Mouse (Mus musculus) embryonic facial prominence, embryonic 14.5 days (tissue): ENCODE data around the gene Gmppb. TPM values are rescaled to one million over a fixed set of nuclear protein-coding genes. Genes with fewer than 3 reads are reported as not detected.
A peak's percentile ranks its signal among the peaks of the same experiment; 100 is the strongest.

Source experiments
- ATAC-seq: fragments of 200-750 bp; cut with Nextera tagmentation; 2 replicates; pipeline ENCODE4 v1.8.0; 2017; ENCODE audit warnings: low read depth, moderate number of reproducible peaks, moderate TSS enrichment
- DNase-seq: peaks from one replicate; pipeline ENCODE4 v3.0.0-alpha.2; 2015; ENCODE audit warnings: low spot score
- H3K27ac ChIP-seq: fragments of 300-500 bp; sonication (generic); replicated peaks from 2 replicates; pipeline ENCODE4 v1.5.1; 2014; ENCODE audit warnings: low read depth, mild to moderate bottlenecking, low read length, moderate library complexity
- H3K27me3 ChIP-seq: fragments of 300-500 bp; sonication (generic); replicated peaks from 2 replicates; pipeline ENCODE4 v1.6.1; 2014; ENCODE audit warnings: low read length; ENCODE audit not compliant: control insufficient read depth, insufficient read depth
- H3K36me3 ChIP-seq: fragments of 300-500 bp; sonication (generic); 2 replicates; pipeline ENCODE4 v1.6.1; 2014; ENCODE audit warnings: low read length, mixed read lengths; ENCODE audit not compliant: control insufficient read depth, insufficient read depth
- H3K4me1 ChIP-seq: fragments of 300-500 bp; sonication (generic); 2 replicates; pipeline ENCODE4 v1.6.1; 2014; ENCODE audit warnings: antibody characterized with exemption, low read length; ENCODE audit not compliant: control insufficient read depth, insufficient read depth
- H3K4me2 ChIP-seq: fragments of 300-500 bp; sonication (generic); 2 replicates; pipeline ENCODE4 v1.6.1; 2014; ENCODE audit warnings: low read depth, mild to moderate bottlenecking, low read length, moderate library complexity, mixed read lengths
- H3K4me3 ChIP-seq: fragments of 300-500 bp; sonication (generic); 2 replicates; pipeline ENCODE4 v1.5.1; 2014; ENCODE audit warnings: low read depth, mild to moderate bottlenecking, low read length
- H3K9ac ChIP-seq: fragments of 300-500 bp; sonication (generic); 2 replicates; pipeline ENCODE4 v1.6.1; 2014; ENCODE audit warnings: low read depth, mild to moderate bottlenecking, low read length, moderate library complexity, mixed read lengths
- H3K9me3 ChIP-seq: fragments of 300-500 bp; sonication (generic); 2 replicates; pipeline ENCODE4 v1.6.1; 2016; ENCODE audit warnings: low read length; ENCODE audit not compliant: control insufficient read depth
- WGBS: fragments of 180-500 bp; shearing (Covaris S2); extraction: QIAGEN DNeasy Blood & Tissue Kit; methylation state at CpG from one replicate; pipeline ENCODE4 v1.1.7; 2014; 5-methylcytosine and 5-hydroxymethylcytosine counted together
- microRNA-seq: library from miRNA; unstranded; fragments of <30 nt; microRNA quantifications from one replicate; pipeline ENCODE4, GENCODE M21; 2016; ENCODE audit warnings: borderline number of aligned reads
- polyA plus RNA-seq: library from polyadenylated mRNA; unstranded; fragments of >200 nt; fragmentation: Nextera tagmentation; extraction: Ambion mirVana; gene quantifications from 2 replicates; pipeline ENCODE4 v1.2.1, GENCODE M21; 2014

Gene Gmppb
- polyA plus RNA-seq, 1 experiment from 2014 or later: 37.0 TPM

GRCm38 (mm10) chr9:108094184-108094941, 45.3 kb downstream of the Gmppb start, which contains the start of gene Apeh:
TSS of gene Apeh (minus strand) at chr9:108094606.
- H3K27me3 ChIP-seq: no peaks in the 10 kb centered on the region
- peak within 1 kb of the TSS; percentile 50 for H3K4me3 ChIP-seq
- H3K27ac ChIP-seq: peak within 1 kb of the TSS; percentile 59
- no peaks in the 10 kb centered on the region for H3K4me1 ChIP-seq
- DNase-seq (peak; percentile 96), ATAC-seq (peak; percentile 96)
- 1% methylated on average over 44 of the region's 52 CpGs for WGBS
- no peaks in the 10 kb centered on the region for H3K9me3 ChIP-seq
- peak within 1 kb of the TSS; percentile 96 for H3K4me2 ChIP-seq
- peak within 1 kb of the TSS; percentile 64 for H3K9ac ChIP-seq
- peaks cover 33% of the 10 kb centered on the region for H3K36me3 ChIP-seq

- Histone ChIP-seq H3K4me2 (peak overlapping the region; percentile 96), H3K9ac (peak overlapping the region; percentile 64), H3K4me1 (no peaks in the 10 kb centered on the region), H3K27me3 (no peaks in the 10 kb centered on the region), H3K4me3 (peak overlapping the region; percentile 50), H3K27ac (peak overlapping the region; percentile 59; the same call in 1 of the 2 replicates), H3K9me3 (no peaks in the 10 kb centered on the region), H3K36me3 (peaks cover 27% of the 10 kb centered on the region)
- no peak; the same call in 1 of the 2 replicates for ATAC-seq
- DNase-seq: no peak
- WGBS: 2% methylated on average over 12 of the region's 16 CpGs
These were observed 46.0 kb downstream of the Gmppb start for GRCm38 (mm10) chr9:108094998-108095411.

- peak overlapping the region; percentile 50 for H3K4me3 ChIP-seq
- H3K9ac ChIP-seq: peak overlapping the region; percentile 64; the same call in 1 of the 2 replicates
- peak overlapping the region; percentile 96 for H3K4me2 ChIP-seq
- no peak for ATAC-seq
- no peaks in the 10 kb centered on the region for H3K4me1 ChIP-seq
- H3K9me3 ChIP-seq: no peaks in the 10 kb centered on the region
- H3K36me3 ChIP-seq: peaks cover 22% of the 10 kb centered on the region
- H3K27ac ChIP-seq: no peak overlapping the region
- 9% methylated on average over 3 of the region's 3 CpGs for WGBS
- peak; percentile 81 for DNase-seq
- no peaks in the 10 kb centered on the region for H3K27me3 ChIP-seq
These were observed 46.5 kb downstream of the Gmppb start for GRCm38 (mm10) chr9:108095518-108095917.

DNA sequence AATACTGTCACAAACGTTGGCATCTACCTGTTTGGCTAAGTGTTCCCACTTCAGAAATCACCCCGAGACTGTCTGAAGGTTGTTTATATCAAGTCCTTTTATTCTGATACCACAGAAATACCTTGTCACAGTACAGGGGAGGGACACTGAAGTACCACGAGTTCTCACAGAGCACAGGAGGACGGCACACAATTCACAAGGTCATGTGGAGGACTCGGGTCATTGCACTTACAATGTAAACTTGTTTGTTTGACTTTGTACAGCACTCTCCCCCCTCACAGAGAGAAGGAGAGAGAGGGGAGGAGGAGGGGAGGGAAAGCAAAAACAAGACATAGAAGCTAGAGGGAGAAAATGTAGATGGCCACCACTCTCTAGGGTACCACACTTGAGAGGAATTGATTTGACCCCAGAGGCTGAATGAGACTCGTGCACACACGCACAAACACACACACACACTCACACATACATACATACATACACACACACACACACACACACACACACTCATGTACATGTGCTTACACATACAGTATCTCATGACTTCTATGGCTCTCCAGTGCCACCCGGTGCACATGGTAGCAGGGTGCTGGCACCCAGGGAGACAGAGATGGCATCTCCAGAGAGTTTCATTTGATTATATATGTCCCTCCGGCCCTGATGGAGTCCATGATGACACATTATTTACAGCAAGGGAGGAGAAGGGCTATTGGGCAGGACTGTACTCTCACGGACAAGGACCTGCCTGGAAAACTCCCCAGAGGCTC, 47.1 kb downstream of the Gmppb start:
- no peak overlapping the region for H3K27ac ChIP-seq
- 56% methylated on average over 10 of the region's 10 CpGs for WGBS
- H3K27me3 ChIP-seq: no peaks in the 10 kb centered on the region
- no peaks in the 10 kb centered on the region for H3K9me3 ChIP-seq
- H3K4me1 ChIP-seq: no peaks in the 10 kb centered on the region
- ATAC-seq (no peak), DNase-seq (no peak)
- no peak overlapping the region for H3K9ac ChIP-seq
- H3K4me3 ChIP-seq: no peak overlapping the region
- peaks cover 16% of the 10 kb centered on the region for H3K36me3 ChIP-seq
- H3K4me2 ChIP-seq: peak overlapping the region; percentile 96; the same call in 1 of the 2 replicates

DNA sequence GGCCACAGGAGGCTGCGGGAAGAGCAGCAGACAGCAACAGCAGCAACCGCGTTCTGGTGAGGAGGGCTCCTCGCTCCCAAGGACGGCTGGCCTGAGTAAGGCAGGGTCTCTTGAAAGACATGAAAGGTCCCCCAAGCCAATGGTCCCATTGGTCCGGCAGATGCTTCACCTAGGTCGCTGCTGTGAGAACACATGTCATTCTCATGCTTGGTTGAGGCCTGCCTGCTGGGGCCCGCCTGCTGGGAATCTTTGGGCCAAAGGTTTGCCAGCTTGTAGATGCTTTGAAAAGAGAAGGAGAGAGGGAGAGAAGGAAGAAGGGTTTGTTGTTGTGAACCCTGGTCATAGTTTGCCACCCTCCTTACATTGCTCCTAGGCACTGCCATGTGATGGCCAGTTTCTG, 50.6 kb downstream of the Gmppb start:
- Histone ChIP-seq H3K9me3 (no peaks in the 10 kb centered on the region), H3K27ac (no peak overlapping the region), H3K27me3 (no peaks in the 10 kb centered on the region), H3K4me1 (peaks cover 2% of the 10 kb centered on the region), H3K4me3 (no peak overlapping the region), H3K4me2 (no peak overlapping the region), H3K36me3 (no peaks in the 10 kb centered on the region), H3K9ac (no peak overlapping the region)
- DNase-seq (no peak), ATAC-seq (no peak)
- 81% methylated on average over 8 of the region's 8 CpGs for WGBS

Small RNAs within 50 kb of the gene (microRNA-seq; reads per million reads assigned to microRNA genes)
- gene Mir7088: not detected

Other genes with a start within 250 kb of the Gmppb start
- gene Rbm6, start 176.0 kb upstream of the Gmppb start, polyA plus RNA-seq: 52.2 and 61.0 TPM in 2 replicates
- 11.4 and 11.8 TPM in 2 replicates for gene Mon1a, start 161.1 kb upstream of the Gmppb start, polyA plus RNA-seq
- 2.8 and 3.1 TPM in 2 replicates for gene Mst1r, start 142.4 kb upstream of the Gmppb start, polyA plus RNA-seq
- not detected in 2 replicates for gene Actl11, start 120.8 kb upstream of the Gmppb start, polyA plus RNA-seq
- 2.2 and 2.6 TPM in 2 replicates for gene Camkv, start 113.6 kb upstream of the Gmppb start, polyA plus RNA-seq
- 15.5 and 23.4 TPM in 2 replicates for gene Traip, start 99.1 kb upstream of the Gmppb start, polyA plus RNA-seq
- gene Uba7, start 73.7 kb upstream of the Gmppb start, polyA plus RNA-seq: 25.5 and 28.1 TPM in 2 replicates
- gene Gm20661, start 66.2 kb upstream of the Gmppb start, polyA plus RNA-seq: 5.9 and 6.9 TPM in 2 replicates
- 77.7 and 84.8 TPM in 2 replicates for gene Inka1, start 63.4 kb upstream of the Gmppb start, polyA plus RNA-seq
- 8.6 and 12.5 TPM in 2 replicates for gene Cdhr4, start 56.7 kb upstream of the Gmppb start, polyA plus RNA-seq
- gene Gm20662, start 52.9 kb upstream of the Gmppb start, polyA plus RNA-seq: 0.56 TPM in 1 of 2 replicates, not detected in the other
- 29.0 and 31.5 TPM in 2 replicates for gene Ip6k1, start 46.7 kb upstream of the Gmppb start, polyA plus RNA-seq
- gene Amigo3, start 3.9 kb downstream of the Gmppb start, polyA plus RNA-seq: 4.1 and 4.6 TPM in 2 replicates
- gene Mst1, start 31.2 kb downstream of the Gmppb start, polyA plus RNA-seq: 0.89 and 1.5 TPM in 2 replicates
- 22.9 and 30.2 TPM in 2 replicates for gene Rnf123, start 34.1 kb downstream of the Gmppb start, polyA plus RNA-seq
- 39.9 and 48.6 TPM in 2 replicates for gene Apeh, start 45.4 kb downstream of the Gmppb start, polyA plus RNA-seq
- 1.1 TPM in 2 replicates for gene Bsn, start 141.1 kb downstream of the Gmppb start, polyA plus RNA-seq
- 101 and 107 TPM in 2 replicates for gene Dag1, start 214.7 kb downstream of the Gmppb start, polyA plus RNA-seq
- 38.6 and 38.9 TPM in 2 replicates for gene Nicn1, start 241.2 kb downstream of the Gmppb start, polyA plus RNA-seq
- 6.1 and 6.2 TPM in 2 replicates for gene Amt, start 247.6 kb downstream of the Gmppb start, polyA plus RNA-seq